Mouse (Mus musculus) R1 (cell line): ENCODE measurements at regions not wholly inside any gene's neighbourhood (a gene's known extent, or its start where the extent isn't known, plus 50 kb on each side); places are given as distances from the start of the nearest gene placed in this dataset.

Experiments used
- DNase-seq: peaks from one replicate; pipeline ENCODE4 v3.0.0-alpha.2; 2018; ENCODE audit warnings: low read depth, low spot score

DNA sequence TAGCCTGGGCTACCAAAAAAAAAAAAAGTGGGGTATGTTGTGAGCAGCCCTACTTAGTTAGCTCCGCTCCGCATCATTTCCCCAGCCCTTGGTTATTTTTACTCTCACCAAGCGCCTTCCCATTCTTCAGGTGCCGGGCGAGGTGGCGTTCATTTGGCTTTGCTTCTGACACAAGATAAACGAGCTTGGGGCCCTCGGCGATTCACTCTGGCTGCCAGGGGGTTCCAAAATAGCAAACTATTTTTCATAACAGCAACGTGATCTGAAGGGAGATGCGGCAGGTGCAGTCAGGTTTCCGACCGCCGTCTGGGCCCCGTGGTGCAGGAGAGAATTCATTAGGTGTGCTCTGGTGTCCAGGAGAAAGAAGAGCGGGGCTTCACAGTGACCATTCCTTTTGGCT is 403.6 kb upstream of the Rora start:
- DNase-seq = no peak

DNA sequence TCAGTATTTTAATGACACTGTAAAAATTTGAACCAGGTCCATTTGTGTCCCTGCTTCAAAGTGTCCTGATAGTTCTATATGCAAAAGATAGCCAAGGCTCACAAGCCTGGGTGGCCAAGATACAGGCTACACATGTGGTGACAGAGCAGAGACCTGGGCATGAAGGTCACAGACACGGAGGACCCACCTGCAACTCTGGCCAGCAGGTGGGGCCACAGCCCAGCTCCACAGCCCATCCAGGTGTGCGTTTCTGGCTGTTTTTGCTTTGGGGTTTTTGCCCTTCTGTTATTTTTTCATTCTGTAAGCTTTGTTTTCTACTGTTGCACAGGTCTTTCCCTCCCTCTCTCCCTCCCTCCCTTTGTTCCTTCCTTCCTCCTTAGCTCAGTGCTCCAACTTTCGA is 399.4 kb upstream of the Rora start:
- no peak for DNase-seq

DNA sequence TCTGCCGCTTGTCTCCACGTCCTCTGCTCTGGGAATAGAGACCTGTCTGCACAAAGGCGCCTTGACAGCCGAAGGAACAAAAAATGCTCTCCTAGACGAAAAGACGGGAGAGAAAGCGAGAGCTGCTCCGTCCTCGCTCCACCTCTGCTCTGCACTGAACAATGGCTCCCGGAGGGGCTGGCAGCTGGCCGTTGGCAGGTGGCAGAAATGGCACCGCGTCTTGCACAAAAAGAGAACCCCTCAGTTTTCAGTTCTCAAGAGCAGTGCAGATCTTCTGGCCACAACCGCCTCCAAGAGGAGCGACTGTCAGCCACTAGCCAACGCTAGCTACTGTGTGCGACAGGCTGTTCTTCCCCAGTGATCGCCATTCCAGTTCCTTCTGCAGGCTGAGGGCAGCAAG is 385.0 kb upstream of the Rora start:
- DNase-seq = no peak

DNA sequence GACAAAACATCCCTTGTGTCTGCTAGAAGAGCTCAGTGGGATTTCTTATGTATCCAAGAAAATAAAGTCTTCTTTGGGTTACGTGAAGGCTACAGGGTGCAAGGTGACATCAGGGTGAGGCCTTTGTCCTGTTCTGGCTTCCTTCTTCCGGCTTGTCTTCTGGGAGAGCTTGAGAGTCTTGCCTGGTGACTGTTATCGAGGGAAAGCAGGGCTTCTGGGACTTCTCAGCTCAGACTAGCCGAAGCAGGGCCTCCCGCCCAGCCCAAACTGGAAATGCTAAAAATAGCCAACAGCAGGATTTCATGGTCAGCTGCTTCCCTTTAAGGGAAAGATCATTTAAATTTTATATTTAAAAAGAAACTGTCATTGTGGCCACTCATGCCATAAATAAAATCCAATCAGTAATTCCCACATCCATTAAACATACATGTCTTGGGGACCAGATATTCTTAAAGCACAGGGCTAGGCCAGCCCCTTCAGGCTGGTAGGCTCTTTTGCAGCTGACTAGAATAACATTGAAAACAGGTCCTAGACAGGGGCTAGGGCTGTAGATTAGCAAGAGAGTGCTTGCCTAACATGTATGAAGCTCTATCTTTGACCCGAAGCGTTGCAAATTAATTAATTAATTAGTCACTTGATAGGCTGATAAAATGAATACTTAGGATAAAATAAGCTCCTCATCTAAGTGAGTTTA is 351.2 kb upstream of the Rora start:
- DNase-seq = no peak

DNA sequence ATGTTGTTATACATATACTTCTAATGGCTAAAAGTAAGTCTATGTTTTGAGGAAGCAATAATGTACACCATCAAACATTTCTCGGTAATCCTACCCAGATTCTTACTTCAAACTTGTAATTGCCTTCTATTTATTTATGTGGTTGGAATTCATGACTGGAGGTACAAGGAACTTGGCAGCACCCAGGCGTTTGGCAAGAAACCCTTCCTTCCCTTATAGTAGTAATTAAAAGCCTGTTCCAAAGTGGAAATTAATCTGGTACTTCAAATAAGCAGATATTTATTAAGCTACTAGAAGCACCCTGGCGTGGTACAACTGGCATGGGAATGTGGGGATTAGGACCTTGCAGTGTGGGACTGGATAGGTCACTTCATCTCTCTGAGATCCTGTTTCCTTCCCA is 322.9 kb upstream of the Rora start:
- DNase-seq = no peak

DNA sequence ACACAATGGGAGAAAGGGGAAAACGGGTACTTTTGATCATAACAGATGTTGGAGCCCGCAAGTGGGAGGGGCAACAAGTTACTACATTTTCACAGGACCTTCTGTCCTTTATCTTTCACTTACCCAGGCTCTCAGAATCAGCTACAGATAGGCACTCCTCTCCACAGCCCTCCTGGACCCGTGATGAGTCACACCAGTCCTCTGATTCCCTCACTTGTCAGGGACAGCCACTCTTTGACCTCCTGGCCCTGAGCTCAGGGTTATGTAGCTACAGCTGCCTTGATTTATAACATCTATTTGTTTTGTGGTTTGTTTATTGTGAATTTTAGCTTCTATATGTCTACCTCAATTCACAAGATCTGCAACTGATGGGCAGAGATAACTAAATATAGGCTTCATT is 312.7 kb upstream of the Rora start:
- no peak for DNase-seq

DNA sequence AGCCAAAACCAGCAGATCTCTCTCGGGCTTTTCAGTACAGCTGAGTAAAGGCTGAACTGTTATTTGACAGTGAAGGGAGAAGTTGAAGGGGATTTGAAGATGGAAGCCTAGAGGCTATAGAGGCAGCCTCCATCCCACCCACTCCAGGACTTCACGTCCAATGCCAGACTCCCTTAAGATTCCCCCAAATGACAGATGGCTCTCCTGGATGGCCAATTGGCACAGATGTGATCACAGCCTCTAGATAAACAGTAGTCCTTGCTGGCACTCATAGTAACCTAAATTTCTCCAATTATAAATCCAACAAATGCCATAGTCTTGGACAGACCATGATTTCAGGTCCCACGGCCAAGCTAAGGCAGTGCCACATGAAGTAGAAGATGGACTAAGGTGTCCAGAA is 312.1 kb upstream of the Rora start:
- DNase-seq = no peak

DNA sequence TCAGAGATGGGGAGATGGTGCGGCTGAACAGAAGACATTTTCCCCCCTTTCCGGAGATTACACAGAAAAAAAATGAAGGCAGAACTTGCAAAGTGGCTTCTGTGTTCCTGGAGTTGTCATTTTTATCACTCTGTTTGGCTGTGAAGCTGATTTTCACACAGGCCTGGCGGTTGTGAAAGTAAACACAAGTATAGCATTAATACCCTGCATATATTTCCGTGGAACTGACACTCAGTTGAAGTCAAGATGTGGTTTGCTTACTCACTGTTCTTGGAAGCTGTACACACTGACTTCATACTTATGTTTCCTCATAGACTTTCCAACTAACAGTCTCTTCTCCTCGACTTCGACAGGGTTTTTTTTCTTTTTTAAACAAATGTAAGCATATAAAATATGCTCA is 306.2 kb upstream of the Rora start:
- DNase-seq = no peak

DNA sequence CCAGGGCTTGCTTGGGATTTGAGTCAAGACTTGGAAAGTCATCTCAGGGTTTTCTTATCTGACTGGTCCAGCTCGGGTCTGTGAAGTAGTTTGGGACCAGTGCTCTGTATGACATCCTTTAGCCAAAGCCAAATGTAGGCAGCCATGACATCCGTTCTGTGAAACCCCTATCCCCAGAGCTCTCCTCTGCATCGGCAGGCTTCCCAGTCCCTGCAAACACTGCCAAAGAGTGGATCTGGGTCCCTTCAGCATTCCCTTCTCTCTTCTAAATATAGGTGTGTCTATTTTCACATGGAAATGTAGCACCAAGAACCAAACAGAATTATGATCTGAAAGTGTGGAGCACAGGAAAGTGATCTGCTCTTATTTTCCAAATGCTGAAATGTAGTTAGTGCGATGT is 302.1 kb upstream of the Rora start:
- DNase-seq = no peak

DNA sequence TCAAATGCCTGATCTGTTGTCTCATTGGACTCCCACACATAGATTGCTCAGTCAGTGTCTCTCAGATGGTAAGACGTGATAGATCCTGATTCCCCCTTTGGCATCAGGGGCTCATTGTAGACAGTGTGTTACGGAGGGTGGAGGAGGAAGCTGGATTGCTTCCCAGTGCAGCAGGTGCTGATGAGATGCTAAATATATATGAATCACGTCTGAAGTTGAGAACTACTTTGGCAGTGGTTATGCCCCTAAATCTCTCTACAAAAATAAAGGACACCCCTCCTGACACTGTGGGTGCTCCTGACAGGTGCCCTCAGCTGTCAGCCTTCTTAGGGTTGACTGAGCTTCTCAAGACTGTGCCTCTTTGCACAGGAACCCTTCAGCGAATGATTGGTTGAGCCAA is 299.1 kb upstream of the Rora start:
- DNase-seq = no peak

DNA sequence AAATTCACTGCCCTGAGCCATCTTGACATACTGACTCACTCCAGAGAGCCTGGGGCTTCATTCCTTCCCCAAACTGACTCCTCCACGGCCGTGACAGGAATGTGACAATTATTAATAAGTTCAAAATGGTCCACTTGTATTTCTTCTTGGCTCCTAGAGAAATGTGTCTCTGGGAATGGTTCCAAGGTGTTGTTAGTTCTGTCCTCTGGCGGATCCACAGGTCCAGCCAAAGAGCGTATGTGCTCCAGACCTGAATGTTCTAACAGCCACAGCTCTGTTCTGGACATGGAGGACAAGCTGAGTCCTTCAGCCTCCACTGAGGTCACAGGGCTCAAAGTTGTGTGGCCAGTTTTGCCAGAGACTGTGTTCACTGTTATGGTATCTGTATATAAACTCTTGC is 297.5 kb upstream of the Rora start:
- DNase-seq = no peak

DNA sequence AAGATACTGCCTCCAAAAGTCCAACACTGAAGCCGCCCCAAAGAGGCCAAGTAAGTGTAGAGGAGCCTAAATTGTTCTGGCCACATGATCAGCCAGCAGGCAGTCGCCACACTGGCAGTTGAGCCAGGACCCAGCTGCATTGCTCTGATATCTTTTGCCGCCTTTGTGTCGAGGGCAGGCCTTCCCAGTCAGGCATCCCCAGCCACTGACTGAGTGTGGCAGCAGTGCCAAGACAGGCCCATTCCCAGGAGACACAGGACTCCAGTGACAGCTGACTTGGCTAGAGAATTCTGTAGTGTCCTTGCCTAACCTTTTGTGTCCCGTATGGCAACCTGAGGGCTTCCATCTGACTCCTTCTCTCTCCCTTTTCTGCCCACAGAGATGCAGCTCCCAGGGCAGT is 296.4 kb upstream of the Rora start:
- no peak for DNase-seq

DNA sequence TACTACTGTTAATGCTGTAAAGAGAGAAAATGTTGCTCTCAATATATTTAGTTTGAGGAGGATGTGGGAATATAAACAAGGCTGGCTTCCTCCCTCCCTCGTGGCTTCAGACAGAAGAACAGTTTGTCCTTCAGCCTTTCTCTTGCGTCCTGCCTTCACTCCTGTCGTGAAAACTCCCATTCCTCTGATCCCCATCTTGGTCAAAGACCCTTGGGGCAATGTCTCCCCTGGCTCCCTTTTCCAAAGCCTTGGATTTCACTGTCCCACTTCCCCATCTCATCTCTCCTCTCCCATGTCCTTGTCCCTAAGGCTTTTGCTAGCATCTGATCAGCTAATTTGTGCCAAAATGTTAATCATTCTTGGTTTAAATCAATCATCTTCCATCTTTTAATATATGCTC is 286.6 kb upstream of the Rora start:
- no peak for DNase-seq

DNA sequence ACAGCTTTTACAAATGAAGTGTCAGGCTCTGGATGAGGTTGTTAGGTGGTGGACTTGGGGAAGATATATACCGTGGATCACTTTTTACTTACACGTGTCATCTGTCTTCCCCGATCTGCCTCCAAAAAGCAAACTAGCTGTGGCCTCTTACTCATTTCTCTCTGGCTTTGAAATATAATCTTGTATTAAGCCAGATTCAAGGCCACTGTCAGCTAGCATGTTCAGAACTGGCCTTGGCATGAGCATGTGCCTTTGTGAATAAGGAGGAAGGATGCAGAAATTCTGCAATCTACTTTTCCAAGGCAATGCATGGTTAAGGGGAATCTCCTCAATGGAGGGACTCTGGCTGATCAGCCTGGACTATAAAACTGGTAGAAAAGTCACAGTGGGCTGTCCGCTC is 286.0 kb upstream of the Rora start:
- no peak for DNase-seq

DNA sequence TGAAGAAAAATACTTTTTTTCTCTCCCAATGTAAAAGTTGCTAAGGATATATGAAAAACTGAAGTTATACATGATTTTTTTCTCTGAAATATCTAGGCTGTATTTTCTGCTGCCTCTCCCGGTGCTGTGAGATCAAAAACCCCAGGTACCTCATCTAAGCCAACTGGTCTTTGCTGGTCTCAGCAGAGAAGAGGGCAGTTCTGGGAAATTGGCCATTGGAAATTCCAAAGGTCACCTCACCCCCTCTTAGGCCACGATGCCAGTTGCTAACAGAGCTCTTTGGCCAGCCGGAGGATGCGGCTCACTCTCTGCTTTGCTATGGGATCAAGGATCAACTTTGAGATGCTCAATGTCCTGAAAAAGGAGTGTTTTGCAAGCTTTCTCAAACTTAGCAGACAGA is 280.9 kb upstream of the Rora start:
- DNase-seq = no peak

DNA sequence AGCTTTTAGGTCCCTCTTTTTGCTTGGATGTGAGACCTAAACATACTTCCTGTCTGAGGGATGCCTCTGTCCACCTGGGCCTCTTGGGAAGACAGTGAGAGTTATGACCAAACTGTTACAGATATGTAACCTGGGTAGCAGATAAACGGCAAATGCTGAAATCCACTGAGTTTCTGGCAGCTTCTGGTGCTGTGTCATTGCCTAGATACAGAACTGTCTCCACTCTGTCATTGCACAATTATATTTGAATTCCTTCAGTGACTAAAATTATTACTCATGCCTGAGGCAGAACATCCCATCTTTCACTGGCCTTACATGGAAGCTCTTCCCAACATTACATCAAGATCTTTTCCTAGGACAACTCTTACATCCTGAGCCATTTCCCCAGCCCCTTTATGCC is 277.4 kb upstream of the Rora start:
- no peak for DNase-seq

DNA sequence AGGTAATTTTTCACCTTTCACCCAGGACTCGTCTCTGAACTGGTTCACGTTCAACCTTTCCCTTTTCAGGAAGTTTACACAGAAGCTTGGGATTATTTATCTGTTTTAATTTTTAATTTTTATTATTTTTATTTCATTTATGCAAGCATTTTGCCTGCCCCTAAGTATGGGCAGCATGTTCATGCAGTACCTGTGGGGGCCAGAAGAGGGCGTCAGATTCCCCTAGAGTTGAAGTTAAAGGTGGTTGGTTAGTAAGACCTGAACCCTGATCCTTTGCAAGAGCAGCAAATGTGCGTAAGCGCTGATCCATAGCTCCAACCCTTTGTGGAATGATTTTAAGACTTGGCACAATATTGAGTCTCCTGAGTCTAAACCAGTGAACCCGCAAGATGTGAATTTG is 271.7 kb upstream of the Rora start:
- DNase-seq = peak; percentile 20

DNA sequence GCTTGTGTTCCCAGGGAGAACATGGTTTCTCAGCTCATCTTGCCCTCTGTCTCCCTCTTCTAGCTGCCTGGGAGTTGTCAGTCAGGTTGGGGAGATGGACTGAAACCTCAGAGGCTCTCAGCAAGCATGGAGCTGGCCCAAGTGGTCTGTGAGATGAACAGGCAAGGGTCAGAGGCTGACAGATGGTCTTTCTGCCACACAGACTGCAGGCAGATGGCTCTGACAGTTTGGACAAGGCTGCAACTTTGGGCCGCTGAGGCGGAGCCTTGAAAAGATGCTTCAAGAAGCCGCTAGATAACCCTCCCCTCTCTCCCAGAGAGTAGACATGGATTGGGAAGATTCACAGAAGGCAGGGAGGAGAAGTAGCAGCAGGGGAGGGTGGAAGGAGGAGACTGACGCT is 252.7 kb upstream of the Rora start:
- DNase-seq = no peak

DNA sequence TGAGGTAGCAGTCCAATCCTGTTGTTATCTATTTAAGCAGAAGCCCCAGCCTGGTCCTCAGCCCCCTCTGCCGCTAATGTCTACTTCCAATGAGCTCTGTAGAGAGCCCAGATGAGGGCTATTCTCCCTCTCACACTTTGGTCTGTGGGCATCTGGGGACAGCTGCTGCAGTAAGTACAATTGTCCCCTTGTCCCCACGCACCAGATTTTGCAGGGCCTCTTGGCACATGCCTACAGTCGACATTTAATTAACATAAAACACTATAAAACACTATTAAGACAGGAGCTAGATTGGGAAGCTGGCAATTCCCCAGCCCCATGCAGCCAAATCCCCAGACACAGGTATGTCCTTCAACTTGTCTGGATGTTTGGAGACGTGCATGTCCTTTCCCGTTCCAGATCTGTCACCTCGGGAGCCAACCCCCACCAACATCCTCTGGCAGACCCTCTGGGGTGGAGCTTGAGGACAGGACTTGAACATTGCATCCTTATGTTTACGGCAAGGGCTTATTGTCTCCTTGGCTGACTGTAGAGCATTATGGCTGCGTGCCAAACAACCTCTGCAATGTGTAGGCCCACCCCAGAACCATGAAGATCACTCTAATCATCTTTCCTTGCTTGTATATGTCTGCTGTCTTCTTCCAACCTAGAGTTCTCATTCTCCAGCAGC is 251.3 kb upstream of the Rora start:
- DNase-seq = no peak

DNA sequence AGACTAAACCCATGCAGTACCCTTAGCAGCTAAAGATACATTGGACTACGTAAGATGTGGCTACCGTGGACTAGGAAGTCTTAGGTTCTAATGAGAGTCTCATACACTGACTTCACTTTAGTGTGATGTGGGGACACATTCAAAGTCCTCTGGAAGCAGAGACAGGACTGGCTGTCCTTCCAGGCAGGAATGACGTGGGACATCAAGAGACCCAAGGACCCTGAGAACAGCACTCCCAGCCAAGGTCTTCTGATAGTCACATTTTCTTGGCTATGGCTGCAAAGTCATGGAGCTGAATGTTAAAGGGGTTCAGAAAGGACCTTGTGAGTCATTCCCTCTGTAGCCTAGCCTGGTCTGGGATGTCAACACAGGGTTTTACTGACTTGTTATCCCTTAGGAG is 250.6 kb upstream of the Rora start:
- DNase-seq = no peak

DNA sequence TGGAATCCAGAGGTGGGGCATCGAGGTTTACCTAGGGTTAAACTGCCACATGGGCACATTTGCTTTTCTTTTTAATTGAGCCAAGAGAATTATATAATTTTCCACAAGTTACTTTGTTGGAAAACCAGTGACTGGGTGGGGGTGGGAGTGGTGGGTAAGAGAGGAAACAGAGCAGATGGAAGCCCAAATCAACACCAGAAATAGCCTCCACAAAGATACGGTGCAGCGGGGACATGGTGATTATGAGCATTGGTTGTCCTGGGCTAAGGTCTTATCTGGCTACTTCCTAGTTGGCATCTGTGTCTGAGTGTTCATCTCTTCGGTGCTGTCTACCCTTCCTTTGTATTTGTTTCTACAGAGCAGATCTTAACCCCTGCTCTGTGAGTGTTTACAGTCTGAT is 250.1 kb upstream of the Rora start:
- no peak for DNase-seq

DNA sequence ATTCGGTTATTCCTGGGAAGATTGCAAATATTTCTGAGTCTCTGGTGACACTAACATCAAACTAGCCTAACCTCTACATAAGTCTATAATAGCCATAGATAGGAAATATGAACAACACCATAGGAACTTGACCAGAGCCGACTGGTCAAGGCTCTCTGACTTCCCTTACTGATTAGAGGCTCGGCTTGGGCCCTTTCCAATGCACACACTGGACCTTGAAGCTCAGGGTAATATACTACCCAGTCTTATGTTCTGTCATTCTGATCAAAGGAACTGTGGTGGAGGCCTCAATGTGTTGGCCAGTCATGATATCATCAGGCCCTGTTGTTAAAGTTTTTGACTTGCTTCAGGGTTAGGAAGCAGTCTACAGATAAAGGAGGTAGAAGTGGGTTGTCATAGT is 243.8 kb upstream of the Rora start:
- no peak for DNase-seq

DNA sequence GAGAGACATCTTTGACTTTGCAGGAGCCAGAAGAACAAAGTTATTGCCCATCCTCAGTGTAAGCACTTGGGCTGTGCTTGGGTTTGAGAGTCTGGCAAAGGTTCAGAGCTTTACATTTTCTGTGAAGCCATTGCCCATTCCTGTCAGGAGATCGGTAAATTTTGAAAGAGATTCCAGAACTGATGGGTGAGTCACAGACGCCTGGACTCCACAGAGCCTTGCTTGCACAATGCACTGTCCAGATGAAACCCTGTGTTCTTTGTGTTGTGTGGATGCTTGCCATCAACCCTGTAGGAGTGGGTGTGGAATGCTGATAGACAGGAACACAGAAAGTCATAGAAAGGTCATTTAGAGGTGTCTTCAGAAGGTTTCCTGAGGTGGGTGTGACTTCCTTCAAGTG is 227.3 kb upstream of the Rora start:
- peak; percentile 50 for DNase-seq

DNA sequence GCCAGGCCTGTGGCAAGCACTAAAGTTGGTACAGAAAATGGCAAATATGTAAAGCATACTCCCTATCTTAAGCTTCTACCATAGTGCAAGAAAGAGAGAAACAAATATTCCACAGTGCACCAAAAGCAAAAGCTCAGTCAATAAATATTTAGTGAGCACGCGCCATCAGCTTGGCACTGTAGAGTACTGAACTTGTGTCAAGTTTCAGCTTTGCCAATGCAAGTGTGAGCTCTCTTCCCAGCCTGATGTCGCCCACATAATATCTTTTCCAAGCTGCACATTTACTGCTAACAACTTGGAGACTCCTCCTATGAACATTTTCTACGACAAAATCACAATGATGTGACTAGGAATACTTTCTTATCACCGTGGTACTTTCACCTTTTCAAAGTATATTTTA is 190.8 kb upstream of the Rora start:
- DNase-seq = no peak
